Mouse (Mus musculus): ENCODE measurements around the gene H2-T3. TPM values are rescaled to one million over a fixed set of nuclear protein-coding genes. Genes with fewer than 3 reads are reported as not detected.
A peak's percentile ranks its signal among the peaks of the same experiment; 100 is the strongest.

H2-T3 gene
- total and polyA plus RNA-seq, 2 experiments from 2014 or later, result not detected

DNA sequence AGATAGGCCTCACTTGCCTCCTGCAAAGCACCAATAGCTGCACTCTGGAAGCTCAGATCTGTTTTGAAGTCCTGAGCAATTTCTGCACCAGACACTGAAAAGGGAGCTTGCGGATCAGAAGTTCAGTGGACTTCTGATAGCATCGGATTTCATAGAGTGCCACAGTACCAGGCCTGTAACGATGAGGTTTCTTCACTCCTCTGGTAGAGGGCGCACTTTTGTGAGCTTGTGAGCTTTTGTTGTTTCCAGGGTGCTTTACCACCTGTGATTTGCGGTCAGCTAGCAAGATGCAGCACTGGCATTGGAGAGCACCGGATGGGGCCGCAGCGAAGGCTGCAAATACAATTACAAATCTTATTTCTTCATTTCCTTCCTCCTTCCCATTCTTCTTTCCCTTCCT lies 36.8 kb upstream of the H2-T3 start:
- no peak overlapping the region for H3K27ac ChIP-seq (ENCODE audit: low read depth)
- peaks cover 42% of the 10 kb centered on the region for H3K27me3 ChIP-seq (ENCODE audit: control insufficient read depth, insufficient read depth, low read length)
- no peak for TF ChIP-seq EP300 (IDR thresholded peaks at IDR 0.05; ENCODE audit: low read depth)
- TF ChIP-seq CTCF (IDR thresholded peaks at IDR 0.05; ENCODE audit: low read depth), result no peak
- H3K4me3 ChIP-seq (ENCODE audit: low read depth, low read length), result no peak overlapping the region
- no peaks in the 10 kb centered on the region for H3K36me3 ChIP-seq (replicated peaks; ENCODE audit: control insufficient read depth, insufficient read depth, low read length)
- no peak overlapping the region for H3K4me2 ChIP-seq (ENCODE audit: low read depth, low read length)
- WGBS, result 23% methylated on average over 8 of the region's 8 CpGs
- no peak overlapping the region for H3K9ac ChIP-seq (replicated peaks; ENCODE audit: low read depth, low read length)
- ATAC-seq (ENCODE audit: insufficient read depth, low read depth) (no peak), DNase-seq (ENCODE audit: low spot score) (no peak)
- 0 out of 2 replicates have a peak, but pooled peaks cover 6% of the 10 kb centered on the region for H3K4me1 ChIP-seq (ENCODE audit: control insufficient read depth, insufficient read depth)
- H3K9me3 ChIP-seq (replicated peaks; ENCODE audit: control insufficient read depth, low read length), result no peaks in the 10 kb centered on the region

DNA sequence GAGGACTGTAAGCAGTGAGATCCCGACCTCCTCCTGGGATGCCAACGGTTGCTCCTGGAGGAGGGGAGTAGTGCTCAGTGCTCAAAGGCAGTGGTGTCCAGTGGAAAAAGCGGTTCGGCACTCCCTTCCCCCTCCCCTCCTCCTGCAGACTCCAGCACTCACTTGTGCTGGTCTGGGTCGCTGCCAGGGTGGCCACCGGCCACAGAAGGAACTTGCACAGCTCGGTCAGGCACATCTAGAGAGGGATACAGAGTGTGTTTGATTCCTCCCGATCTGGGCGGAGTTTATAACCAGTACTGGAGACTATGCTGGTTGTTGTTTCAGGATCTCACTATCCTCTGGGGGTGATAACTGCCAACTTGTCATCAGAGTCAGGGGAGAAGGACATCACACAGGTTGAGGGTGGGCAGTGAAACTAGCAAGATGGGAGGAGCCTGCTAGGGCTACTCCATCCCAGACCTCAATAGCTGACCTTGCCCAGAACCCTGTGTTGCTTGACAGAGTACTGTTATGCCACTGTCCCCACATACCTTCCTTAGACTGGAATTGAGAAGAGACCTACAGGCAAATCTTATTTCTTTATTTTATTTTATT lies 35.2 kb upstream of the H2-T3 start:
- DNase-seq (ENCODE audit: low spot score), result no peak
- Histone ChIP-seq H3K4me3 (ENCODE audit: low read depth, low read length) (no peak overlapping the region), H3K9me3 (replicated peaks; ENCODE audit: control insufficient read depth, low read length) (no peaks in the 10 kb centered on the region), H3K4me1 (ENCODE audit: control insufficient read depth, insufficient read depth) (0 out of 2 replicates have a peak, but pooled peaks cover 6% of the 10 kb centered on the region), H3K27ac (ENCODE audit: low read depth) (no peak overlapping the region), H3K27me3 (ENCODE audit: control insufficient read depth, insufficient read depth, low read length) (peaks cover 38% of the 10 kb centered on the region), H3K36me3 (replicated peaks; ENCODE audit: control insufficient read depth, insufficient read depth, low read length) (no peaks in the 10 kb centered on the region), H3K4me2 (ENCODE audit: low read depth, low read length) (peak overlapping the region; percentile 31; the same call in 1 of the 2 replicates), H3K9ac (replicated peaks; ENCODE audit: low read depth, low read length) (no peak overlapping the region)
- ATAC-seq (ENCODE audit: insufficient read depth, low read depth), result no peak
- no peak for TF ChIP-seq EP300 (IDR thresholded peaks at IDR 0.05; ENCODE audit: low read depth)
- no peak for TF ChIP-seq CTCF (IDR thresholded peaks at IDR 0.05; ENCODE audit: low read depth)
- 9% methylated on average over 9 of the region's 9 CpGs for WGBS

DNA sequence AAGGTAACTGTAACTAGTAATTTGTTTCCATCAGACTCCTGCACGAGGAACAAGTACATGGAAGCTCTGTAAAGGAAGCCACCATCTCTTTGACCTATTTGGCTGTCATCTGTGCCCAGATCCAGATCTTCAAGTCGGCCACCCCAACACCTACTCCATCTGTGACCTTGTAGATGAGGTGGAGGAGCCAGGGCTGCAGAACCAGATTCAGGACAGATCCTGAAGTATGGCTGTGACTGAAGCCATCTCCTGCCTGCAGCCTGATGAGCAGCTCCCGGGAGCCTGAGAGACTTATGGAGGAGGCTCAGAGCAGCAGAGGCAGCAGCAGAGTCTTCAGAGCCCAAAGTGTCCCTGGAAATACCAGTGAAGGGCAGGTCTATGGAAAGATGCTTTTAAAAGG lies 34.4 kb upstream of the H2-T3 start:
- Histone ChIP-seq H3K27me3 (ENCODE audit: control insufficient read depth, insufficient read depth, low read length) (peaks cover 33% of the 10 kb centered on the region), H3K9ac (replicated peaks; ENCODE audit: low read depth, low read length) (no peak overlapping the region), H3K4me3 (ENCODE audit: low read depth, low read length) (no peak overlapping the region), H3K4me2 (ENCODE audit: low read depth, low read length) (no peak overlapping the region), H3K27ac (ENCODE audit: low read depth) (no peak overlapping the region), H3K4me1 (ENCODE audit: control insufficient read depth, insufficient read depth) (0 out of 2 replicates have a peak, but pooled peaks cover 6% of the 10 kb centered on the region), H3K9me3 (replicated peaks; ENCODE audit: control insufficient read depth, low read length) (no peaks in the 10 kb centered on the region), H3K36me3 (replicated peaks; ENCODE audit: control insufficient read depth, insufficient read depth, low read length) (no peaks in the 10 kb centered on the region)
- 42% methylated on average over 3 of the region's 3 CpGs for WGBS
- no peak for DNase-seq (ENCODE audit: low spot score)
- TF ChIP-seq CTCF (IDR thresholded peaks at IDR 0.05; ENCODE audit: low read depth) (no peak), EP300 (IDR thresholded peaks at IDR 0.05; ENCODE audit: low read depth) (no peak)
- no peak for ATAC-seq (ENCODE audit: insufficient read depth, low read depth)

DNA sequence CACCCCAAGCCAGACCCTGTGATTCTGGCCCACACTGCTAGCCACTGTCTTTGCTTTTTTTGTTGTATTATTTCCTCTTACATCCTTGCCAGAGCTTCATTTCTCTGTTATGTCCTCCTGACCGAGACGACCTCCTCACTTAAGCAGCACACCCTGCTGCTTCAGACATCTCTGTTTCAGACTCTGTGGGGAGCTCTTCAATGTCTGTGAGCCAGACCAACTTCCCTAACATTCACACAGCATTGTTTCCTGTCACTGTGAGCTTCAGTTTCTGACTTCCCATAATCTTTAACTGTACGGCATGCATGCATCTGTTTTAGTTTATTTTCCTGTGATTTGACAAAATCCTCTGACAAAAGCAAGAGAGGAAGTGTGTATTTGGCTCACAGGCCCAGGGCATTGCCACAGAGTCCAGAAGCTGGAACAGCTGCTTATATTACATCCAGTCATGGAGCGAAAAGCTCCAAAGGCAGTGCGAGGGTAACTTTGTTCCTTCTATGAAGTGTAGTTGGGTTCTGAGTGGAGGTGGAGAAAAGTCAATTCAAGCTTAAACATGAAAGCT lies 28.6 kb upstream of the H2-T3 start:
- 61% methylated on average over 5 of the region's 5 CpGs for WGBS
- H3K27ac ChIP-seq (ENCODE audit: low read depth), result no peak overlapping the region
- H3K36me3 ChIP-seq (replicated peaks; ENCODE audit: control insufficient read depth, insufficient read depth, low read length), result no peaks in the 10 kb centered on the region
- no peak for DNase-seq (ENCODE audit: low spot score)
- ATAC-seq (ENCODE audit: insufficient read depth, low read depth), result no peak
- no peaks in the 10 kb centered on the region for H3K4me1 ChIP-seq (ENCODE audit: control insufficient read depth, insufficient read depth)
- peaks cover 41% of the 10 kb centered on the region for H3K27me3 ChIP-seq (ENCODE audit: control insufficient read depth, insufficient read depth, low read length)
- no peak overlapping the region for H3K4me3 ChIP-seq (ENCODE audit: low read depth, low read length)
- no peak for TF ChIP-seq CTCF (IDR thresholded peaks at IDR 0.05; ENCODE audit: low read depth)
- no peak for TF ChIP-seq EP300 (IDR thresholded peaks at IDR 0.05; ENCODE audit: low read depth)
- H3K4me2 ChIP-seq (ENCODE audit: low read depth, low read length), result no peak overlapping the region
- no peaks in the 10 kb centered on the region for H3K9me3 ChIP-seq (replicated peaks; ENCODE audit: control insufficient read depth, low read length)
- H3K9ac ChIP-seq (replicated peaks; ENCODE audit: low read depth, low read length), result no peak overlapping the region

DNA sequence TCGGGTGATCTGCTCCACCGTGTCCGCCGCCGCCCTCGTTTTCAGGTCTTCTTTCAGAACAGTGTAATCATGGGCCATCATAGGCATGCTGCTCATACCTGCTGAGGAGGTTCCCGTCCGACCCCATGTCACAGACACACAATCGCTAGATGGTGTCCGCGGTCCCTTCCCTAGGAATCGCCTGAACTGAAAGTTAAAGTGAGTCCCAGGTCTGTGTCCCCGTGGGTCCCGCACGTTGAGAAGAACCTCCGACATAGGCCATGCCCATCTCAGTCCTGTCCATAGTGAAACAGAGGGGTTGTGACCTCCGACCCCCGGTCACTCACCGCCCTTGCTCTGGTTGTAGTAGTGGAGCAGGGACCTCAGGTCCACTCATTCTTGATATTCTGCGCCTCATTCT lies 25.5 kb upstream of the H2-T3 start:
- no peaks in the 10 kb centered on the region for H3K36me3 ChIP-seq (replicated peaks; ENCODE audit: control insufficient read depth, insufficient read depth, low read length)
- no peaks in the 10 kb centered on the region for H3K4me1 ChIP-seq (ENCODE audit: control insufficient read depth, insufficient read depth)
- H3K27ac ChIP-seq (ENCODE audit: low read depth), result no peak overlapping the region
- H3K9ac ChIP-seq (replicated peaks; ENCODE audit: low read depth, low read length), result no peak overlapping the region
- TF ChIP-seq CTCF (IDR thresholded peaks at IDR 0.05; ENCODE audit: low read depth), result no peak
- peak overlapping the region; percentile 3; the same call in 1 of the 2 replicates for H3K4me2 ChIP-seq (ENCODE audit: low read depth, low read length)
- 5% methylated on average over 20 of the region's 20 CpGs for WGBS
- H3K9me3 ChIP-seq (replicated peaks; ENCODE audit: control insufficient read depth, low read length), result no peaks in the 10 kb centered on the region
- H3K27me3 ChIP-seq (ENCODE audit: control insufficient read depth, insufficient read depth, low read length), result peaks cover 51% of the 10 kb centered on the region
- H3K4me3 ChIP-seq (ENCODE audit: low read depth, low read length), result peak overlapping the region; percentile 25; the same call in 1 of the 2 replicates
- ATAC-seq (ENCODE audit: insufficient read depth, low read depth) (no peak), DNase-seq (ENCODE audit: low spot score) (no peak)

DNA sequence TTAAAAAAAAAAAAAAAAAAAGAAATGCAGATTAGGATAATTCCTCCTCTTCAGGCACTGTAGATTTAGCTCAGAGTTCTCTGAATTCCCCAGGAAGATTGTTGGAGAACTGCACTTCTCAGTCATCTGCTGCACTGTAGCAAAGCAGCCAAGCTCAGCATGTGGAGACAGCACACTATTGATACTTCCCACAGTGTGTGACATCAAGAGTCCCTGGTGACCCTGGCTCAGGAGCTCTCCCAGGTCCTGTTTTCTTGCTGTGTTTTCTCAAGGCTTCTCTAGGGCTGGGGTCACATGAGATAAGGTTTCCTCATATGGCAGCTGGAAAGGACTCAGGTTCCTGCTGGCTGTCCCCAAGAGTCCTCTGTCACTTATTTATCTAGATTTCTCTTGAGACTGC lies 16.8 kb upstream of the H2-T3 start:
- Histone ChIP-seq H3K9ac (replicated peaks; ENCODE audit: low read depth, low read length) (no peak overlapping the region), H3K27me3 (ENCODE audit: control insufficient read depth, insufficient read depth, low read length) (peaks cover 44% of the 10 kb centered on the region), H3K36me3 (replicated peaks; ENCODE audit: control insufficient read depth, insufficient read depth, low read length) (no peaks in the 10 kb centered on the region), H3K4me2 (ENCODE audit: low read depth, low read length) (no peak overlapping the region), H3K9me3 (replicated peaks; ENCODE audit: control insufficient read depth, low read length) (no peaks in the 10 kb centered on the region), H3K27ac (ENCODE audit: low read depth) (no peak overlapping the region), H3K4me1 (ENCODE audit: control insufficient read depth, insufficient read depth) (peaks cover 8% of the 10 kb centered on the region; the same call in 1 of the 2 replicates), H3K4me3 (ENCODE audit: low read depth, low read length) (no peak overlapping the region)
- TF ChIP-seq CTCF (IDR thresholded peaks at IDR 0.05; ENCODE audit: low read depth) (no peak), EP300 (IDR thresholded peaks at IDR 0.05; ENCODE audit: low read depth) (no peak)
- DNase-seq (ENCODE audit: low spot score) (no peak), ATAC-seq (ENCODE audit: insufficient read depth, low read depth) (no peak)
